Mouse (Mus musculus) mouse trophoblast stem cell (cell line): ENCODE data around the gene Prf1.

ENCODE experiments used
- in situ Hi-C, 2 experiments: fragments of 300-500 bp; cut with MseI, MboI; formaldehyde crosslinking; loops; 2 replicates in 1 of 2; 3 replicates in 1 of 2; pipeline ENCODE4 v1.15.1; 2025

The Prf1 gene

DNA sequence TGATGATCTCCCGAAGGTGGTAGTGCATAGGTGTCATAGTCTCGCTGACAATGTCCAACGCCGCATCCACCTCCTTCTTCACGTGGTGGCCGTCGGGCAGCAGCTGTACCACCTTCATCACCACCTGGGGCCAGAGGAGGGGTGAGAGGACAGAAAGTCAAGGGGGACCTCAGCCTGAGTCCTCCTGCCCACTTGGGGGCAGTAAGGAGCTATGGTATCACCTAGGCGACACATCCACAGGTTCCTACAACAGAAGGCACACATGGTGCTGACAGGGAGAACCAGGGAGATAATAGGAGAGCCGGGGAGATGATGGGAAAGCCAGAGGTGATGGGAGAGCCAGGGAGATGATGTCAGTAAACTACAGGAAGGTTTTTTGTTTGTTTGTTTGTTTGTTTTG is 41.6 kb downstream of the Prf1 start:
- in situ Hi-C loops = loop anchor here in 1 of 2 experiments (5.0 kb wide), 1 partner anchor 142 kb away; no protein-coding TSS in a partner anchor

DNA sequence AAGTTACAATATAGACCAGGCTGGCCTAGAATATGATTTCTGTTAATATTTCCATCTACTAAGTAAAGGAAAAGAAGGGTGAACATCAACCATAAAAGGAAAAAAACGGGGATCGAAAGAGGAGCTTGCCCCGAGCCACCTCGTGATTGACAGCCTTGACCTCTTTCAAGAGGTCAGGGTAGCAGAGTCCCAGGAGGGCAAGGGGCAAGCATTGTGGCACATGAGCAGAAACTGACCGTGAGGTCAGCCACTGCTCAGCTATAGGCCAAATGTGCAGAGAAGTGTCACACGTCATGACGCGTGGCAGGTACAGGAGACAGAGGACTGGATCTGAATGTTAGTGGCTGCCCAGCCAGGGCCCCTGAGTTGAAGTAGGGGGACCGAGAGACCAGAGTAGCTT is 42.6 kb downstream of the Prf1 start:
- in situ Hi-C loops = loop anchor here in 1 of 2 experiments (10.0 kb wide), 1 partner anchor 65 kb away; no protein-coding TSS in a partner anchor

DNA sequence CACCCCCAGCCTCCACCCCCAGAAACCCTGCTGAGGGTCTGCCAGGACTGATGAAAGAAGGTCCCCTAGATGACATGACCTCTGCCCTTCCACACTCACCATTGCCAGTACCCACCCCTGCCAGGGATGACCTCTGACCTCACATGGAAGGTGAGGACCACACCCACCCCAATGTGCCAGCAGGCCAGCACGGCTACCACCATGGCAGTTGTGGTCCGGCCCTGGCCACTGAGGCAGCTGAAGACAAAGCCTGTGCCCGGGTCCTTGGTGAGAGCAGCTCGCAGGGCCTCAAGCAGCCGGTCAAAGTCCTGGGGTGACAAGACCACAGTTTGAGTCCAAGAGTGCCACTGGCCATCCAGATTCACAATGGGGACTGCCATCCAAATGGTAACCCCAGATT is 43.4 kb downstream of the Prf1 start:
- in situ Hi-C loops = loop anchor here in 1 of 2 experiments (10.0 kb wide), 1 partner anchor 64 kb away; no protein-coding TSS in a partner anchor

DNA sequence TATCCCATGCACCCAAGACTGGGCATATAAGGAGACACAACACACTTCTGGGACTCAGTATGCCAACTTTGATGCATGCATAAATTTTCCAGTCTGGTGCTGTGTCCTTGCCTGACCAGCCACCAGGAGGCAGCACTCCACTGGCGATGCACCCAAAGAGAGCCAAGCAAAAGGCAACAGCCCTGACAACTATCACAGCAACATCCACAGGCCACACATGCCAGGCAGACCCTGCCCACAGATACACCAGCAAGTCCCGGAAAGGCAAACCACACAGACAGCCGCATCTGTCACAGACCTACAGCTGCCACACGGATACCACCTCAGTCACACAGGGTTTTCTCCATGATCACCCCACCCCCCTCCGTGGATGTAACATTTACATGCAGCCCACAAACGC is 43.9 kb downstream of the Prf1 start:
- in situ Hi-C loops = loop anchor here in 1 of 2 experiments (10.0 kb wide), 1 partner anchor 63 kb away; no protein-coding TSS in a partner anchor

DNA sequence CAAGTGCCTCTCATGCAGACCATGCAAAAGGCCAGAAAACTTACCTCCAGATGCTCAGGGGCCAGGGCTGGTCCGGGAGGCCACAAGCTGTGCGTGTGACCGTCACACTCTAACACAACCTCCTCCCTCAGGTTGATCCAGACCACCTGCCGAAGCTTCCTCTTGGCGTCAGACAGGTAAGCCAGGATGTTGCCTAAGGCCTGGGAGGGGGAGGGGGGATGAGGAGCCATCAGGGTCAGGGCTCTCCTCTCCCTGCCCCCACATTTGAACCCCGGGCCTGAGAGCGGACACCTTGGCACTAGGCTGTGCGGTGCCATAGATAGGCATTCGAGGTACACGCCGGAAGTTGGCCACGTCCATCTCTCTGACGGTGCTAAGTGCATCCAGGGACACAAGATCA is 45.1 kb downstream of the Prf1 start:
- in situ Hi-C loops = loop anchor here in 1 of 2 experiments (10.0 kb wide), 1 partner anchor 62 kb away; no protein-coding TSS in a partner anchor

DNA sequence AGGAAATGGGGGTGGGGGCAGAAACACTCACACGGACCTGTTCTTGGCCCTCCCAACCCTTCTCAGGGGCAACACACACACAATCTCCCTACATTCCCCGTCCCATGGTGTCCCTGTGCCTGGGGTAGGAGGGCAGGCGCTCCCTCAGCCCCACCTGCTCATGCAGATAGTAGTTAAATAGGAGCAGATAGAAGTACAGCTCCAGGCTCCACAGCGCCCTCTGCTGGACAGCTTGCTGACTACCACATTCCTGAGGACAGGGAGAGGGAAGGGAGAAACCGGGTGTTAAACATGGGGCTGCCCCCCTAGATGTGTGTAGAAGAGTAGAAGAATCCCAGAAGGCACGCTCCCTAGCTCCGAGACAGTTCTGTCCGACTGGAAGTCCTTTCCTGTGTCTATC is 46.3 kb downstream of the Prf1 start:
- in situ Hi-C loops = loop anchor here in 1 of 2 experiments (10.0 kb wide), 1 partner anchor 61 kb away; no protein-coding TSS in a partner anchor

DNA sequence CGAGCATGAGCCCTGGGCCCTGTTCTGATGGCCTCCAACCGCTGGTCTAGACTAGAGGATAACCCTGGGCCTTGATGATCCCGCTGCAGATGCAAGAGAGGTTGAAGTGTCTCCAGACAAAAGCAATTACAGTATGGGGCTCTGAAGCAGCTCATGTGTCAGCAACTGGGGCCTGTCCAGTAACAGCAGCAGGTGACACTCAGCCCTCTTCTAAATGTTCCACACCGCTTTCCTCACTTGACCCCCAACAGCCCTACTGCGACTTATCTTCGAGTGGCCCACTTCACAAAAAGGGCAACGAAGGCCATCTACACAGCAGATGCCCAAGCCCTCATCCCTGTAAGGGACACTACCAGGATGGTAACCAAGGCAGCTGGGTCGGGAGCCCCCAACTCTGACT is 47.5 kb downstream of the Prf1 start:
- in situ Hi-C loops = loop anchor here in 1 of 2 experiments (10.0 kb wide), 1 partner anchor 60 kb away; no protein-coding TSS in a partner anchor

DNA sequence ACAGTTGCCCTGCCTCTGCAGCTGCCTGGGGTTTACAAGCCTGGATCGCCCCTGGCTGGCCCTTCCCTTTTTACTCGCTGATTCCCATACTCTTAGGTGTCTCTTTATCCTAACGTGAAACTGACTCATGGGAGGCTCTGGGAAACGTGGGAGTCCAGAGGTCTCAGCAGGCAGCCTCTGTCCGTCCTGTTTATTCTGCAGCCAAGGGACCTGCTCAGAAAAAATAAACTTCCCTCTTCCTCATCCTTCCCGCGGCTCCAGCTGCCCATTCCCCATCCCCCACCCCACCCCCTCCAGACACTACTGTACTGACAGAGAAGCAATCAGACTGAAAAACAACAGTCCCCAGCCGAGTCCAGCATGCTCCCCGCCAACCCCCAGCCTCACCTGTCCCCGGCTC is 48.7 kb downstream of the Prf1 start:
- in situ Hi-C loops = loop anchor here in 1 of 2 experiments (10.0 kb wide), 1 partner anchor 58 kb away; no protein-coding TSS in a partner anchor

DNA sequence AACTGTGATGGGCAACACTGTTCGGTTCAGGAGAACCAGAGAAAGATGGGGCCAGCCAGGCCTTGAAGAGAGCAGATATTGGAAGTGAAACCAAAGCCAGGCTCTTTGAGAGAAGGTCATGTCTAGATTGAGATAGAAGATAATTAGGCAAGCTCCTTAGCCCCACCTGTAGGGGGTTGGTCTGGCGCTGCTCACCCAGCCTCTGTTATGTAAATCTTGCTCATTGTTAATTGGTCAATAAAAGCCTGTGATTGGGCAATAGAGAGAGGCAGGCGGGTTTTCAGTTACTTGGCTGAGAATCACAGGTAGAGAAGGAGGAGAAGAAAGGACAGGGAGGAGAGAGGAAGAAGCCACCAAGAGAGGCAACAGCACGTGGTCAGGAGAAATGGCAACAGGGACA is 53.6 kb downstream of the Prf1 start:
- in situ Hi-C loops = no loop called here
